Mouse (Mus musculus) embryonic facial prominence, embryonic 11.5 days (tissue): ENCODE results near the gene Wwox. TPM values are rescaled to one million over a fixed set of nuclear protein-coding genes. Genes with fewer than 3 reads are reported as not detected.

Experiments
- ATAC-seq: fragments of 200-750 bp; cut with Nextera tagmentation; replicated peaks from 2 replicates; pipeline ENCODE4 v1.8.0; 2017; ENCODE audit warnings: low read depth; ENCODE audit not compliant: insufficient number of reproducible peaks, low FRiP score, low TSS enrichment
- DNase-seq: peaks from one replicate; pipeline ENCODE4 v3.0.0-alpha.2; 2015; ENCODE audit warnings: low spot score
- H3K27ac ChIP-seq: fragments of 300-500 bp; sonication (generic); replicated peaks from 2 replicates; pipeline ENCODE4 v1.5.1; 2014; ENCODE audit warnings: mild to moderate bottlenecking, low read depth, low read length, control low read depth
- H3K27me3 ChIP-seq: fragments of 300-500 bp; sonication (generic); 2 replicates; pipeline ENCODE4 v1.6.1; 2014; ENCODE audit warnings: mild to moderate bottlenecking, low read length, moderate library complexity, mixed read lengths; ENCODE audit not compliant: control insufficient read depth, insufficient read depth
- H3K36me3 ChIP-seq: fragments of 300-500 bp; sonication (generic); replicated peaks from 2 replicates; pipeline ENCODE4 v1.6.1; 2014; ENCODE audit warnings: low read depth, mild to moderate bottlenecking, low read length, moderate library complexity, mixed read lengths; ENCODE audit not compliant: control insufficient read depth, insufficient read depth
- H3K4me1 ChIP-seq: fragments of 300-500 bp; sonication (generic); 2 replicates; pipeline ENCODE4 v1.6.1; 2014; ENCODE audit warnings: low read length, mixed read lengths; ENCODE audit not compliant: control insufficient read depth, insufficient read depth
- H3K4me2 ChIP-seq: fragments of 300-500 bp; sonication (generic); 2 replicates; pipeline ENCODE4 v1.6.1; 2014; ENCODE audit warnings: low read depth, mild to moderate bottlenecking, control low read depth, low read length, moderate library complexity
- H3K4me3 ChIP-seq: fragments of 300-500 bp; sonication (generic); 2 replicates; pipeline ENCODE4 v1.5.1; 2014; ENCODE audit warnings: low read depth, low read length, control low read depth
- H3K9ac ChIP-seq: fragments of 300-500 bp; sonication (generic); replicated peaks from 2 replicates; pipeline ENCODE4 v1.6.1; 2014; ENCODE audit warnings: mild to moderate bottlenecking, control low read depth, low read length
- H3K9me3 ChIP-seq: fragments of 300-500 bp; sonication (generic); replicated peaks from 2 replicates; pipeline ENCODE4 v1.6.1; 2016; ENCODE audit warnings: mild to moderate bottlenecking, low read length, inconsistent platforms, mixed read lengths; ENCODE audit not compliant: control insufficient read depth
- WGBS: fragments of 180-500 bp; shearing (Covaris S2); extraction: QIAGEN DNeasy Blood & Tissue Kit; methylation state at CpG from one replicate; pipeline ENCODE4 v1.1.7; 2014; 5-methylcytosine and 5-hydroxymethylcytosine counted together
- polyA plus RNA-seq: library from polyadenylated mRNA; unstranded; fragments of >200 nt; fragmentation: Nextera tagmentation; extraction: Ambion mirVana; gene quantifications from 2 replicates; pipeline ENCODE4 v1.2.1, GENCODE M21; 2014

Gene Wwox
- polyA plus RNA-seq, 1 experiment from 2014 or later = 7.2 TPM

- H3K4me3 ChIP-seq = no peak overlapping the region
- no peak for ATAC-seq
- DNase-seq = no peak
- H3K9me3 ChIP-seq = no peaks in the 10 kb centered on the region
- peaks cover 12% of the 10 kb centered on the region; the same call in 1 of the 2 replicates for H3K4me1 ChIP-seq
- H3K4me2 ChIP-seq = no peak overlapping the region
- 73% methylated on average over 11 of the region's 11 CpGs for WGBS
- no peak overlapping the region for H3K27ac ChIP-seq
- no peaks in the 10 kb centered on the region for H3K36me3 ChIP-seq
- H3K27me3 ChIP-seq = no peaks in the 10 kb centered on the region
- no peak overlapping the region for H3K9ac ChIP-seq
Observed at GRCm38 (mm10) chr8:115189836-115190235, 750.4 kb downstream of the Wwox start.

GRCm38 (mm10) chr8:115193767-115194166 lies 754.3 kb downstream of the Wwox start:
- DNase-seq (no peak), ATAC-seq (no peak)
- no peaks in the 10 kb centered on the region; the same call in 1 of the 2 replicates for H3K27me3 ChIP-seq
- H3K4me2 ChIP-seq = no peak overlapping the region
- H3K36me3 ChIP-seq = no peaks in the 10 kb centered on the region
- WGBS = 85% methylated on average over 2 of the region's 2 CpGs
- no peak overlapping the region for H3K9ac ChIP-seq
- H3K4me3 ChIP-seq = no peak overlapping the region
- H3K4me1 ChIP-seq = peaks cover 2% of the 10 kb centered on the region; the same call in 1 of the 2 replicates
- H3K27ac ChIP-seq = no peak overlapping the region
- no peaks in the 10 kb centered on the region for H3K9me3 ChIP-seq

- Histone ChIP-seq H3K36me3 (no peaks in the 10 kb centered on the region), H3K9me3 (no peaks in the 10 kb centered on the region), H3K9ac (no peak overlapping the region), H3K27me3 (no peaks in the 10 kb centered on the region; the same call in 1 of the 2 replicates), H3K27ac (no peak overlapping the region), H3K4me2 (no peak overlapping the region), H3K4me3 (no peak overlapping the region), H3K4me1 (no peaks in the 10 kb centered on the region)
- DNase-seq = no peak
- 89% methylated on average over 10 of the region's 10 CpGs for WGBS
- no peak for ATAC-seq
Observed at GRCm38 (mm10) chr8:115195334-115195733, 755.9 kb downstream of the Wwox start.

GRCm38 (mm10) chr8:115196859-115197258 lies 757.4 kb downstream of the Wwox start:
- Histone ChIP-seq H3K9ac (no peak overlapping the region), H3K9me3 (no peaks in the 10 kb centered on the region), H3K27ac (no peak overlapping the region), H3K4me3 (no peak overlapping the region), H3K27me3 (no peaks in the 10 kb centered on the region; the same call in 1 of the 2 replicates), H3K36me3 (no peaks in the 10 kb centered on the region), H3K4me1 (no peaks in the 10 kb centered on the region), H3K4me2 (no peak overlapping the region)
- ATAC-seq (no peak), DNase-seq (peak; percentile 79)
- 56% methylated on average over 2 of the region's 2 CpGs for WGBS

- H3K9ac ChIP-seq = no peak overlapping the region
- H3K36me3 ChIP-seq = no peaks in the 10 kb centered on the region
- WGBS = 15% methylated on average over 4 of the region's 4 CpGs
- H3K9me3 ChIP-seq = no peaks in the 10 kb centered on the region
- no peak overlapping the region for H3K27ac ChIP-seq
- H3K4me3 ChIP-seq = no peak overlapping the region
- no peak for DNase-seq
- H3K4me1 ChIP-seq = no peaks in the 10 kb centered on the region
- no peak overlapping the region for H3K4me2 ChIP-seq
- ATAC-seq = no peak
- no peaks in the 10 kb centered on the region; the same call in 1 of the 2 replicates for H3K27me3 ChIP-seq
Observed at GRCm38 (mm10) chr8:115199204-115199603, 759.7 kb downstream of the Wwox start.

GRCm38 (mm10) chr8:115199616-115200150 lies 760.2 kb downstream of the Wwox start:
- Histone ChIP-seq H3K4me1 (no peaks in the 10 kb centered on the region), H3K9ac (no peak overlapping the region), H3K4me3 (no peak overlapping the region), H3K27me3 (no peaks in the 10 kb centered on the region; the same call in 1 of the 2 replicates), H3K9me3 (no peaks in the 10 kb centered on the region), H3K36me3 (no peaks in the 10 kb centered on the region), H3K4me2 (no peak overlapping the region), H3K27ac (no peak overlapping the region)
- 16% methylated on average over 14 of the region's 14 CpGs for WGBS
- ATAC-seq (no peak), DNase-seq (no peak)

GRCm38 (mm10) chr8:115201726-115202125 lies 762.3 kb downstream of the Wwox start:
- Histone ChIP-seq H3K27me3 (no peaks in the 10 kb centered on the region; the same call in 1 of the 2 replicates), H3K4me3 (no peak overlapping the region), H3K9me3 (no peaks in the 10 kb centered on the region), H3K4me1 (no peaks in the 10 kb centered on the region), H3K4me2 (no peak overlapping the region), H3K36me3 (no peaks in the 10 kb centered on the region), H3K27ac (no peak overlapping the region), H3K9ac (no peak overlapping the region)
- ATAC-seq = no peak
- 46% methylated on average over 7 of the region's 7 CpGs for WGBS
- DNase-seq = no peak

- ATAC-seq (no peak), DNase-seq (no peak)
- no peaks in the 10 kb centered on the region for H3K27me3 ChIP-seq
- H3K4me2 ChIP-seq = no peak overlapping the region
- 87% methylated on average over 11 of the region's 11 CpGs for WGBS
- H3K27ac ChIP-seq = no peak overlapping the region
- H3K9me3 ChIP-seq = no peaks in the 10 kb centered on the region
- no peak overlapping the region for H3K9ac ChIP-seq
- no peak overlapping the region for H3K4me3 ChIP-seq
- no peaks in the 10 kb centered on the region for H3K36me3 ChIP-seq
- no peaks in the 10 kb centered on the region for H3K4me1 ChIP-seq
Observed at GRCm38 (mm10) chr8:115207480-115207879, 768.0 kb downstream of the Wwox start.
